Mouse (Mus musculus): ENCODE data around the gene Plxnb3.

DNA sequence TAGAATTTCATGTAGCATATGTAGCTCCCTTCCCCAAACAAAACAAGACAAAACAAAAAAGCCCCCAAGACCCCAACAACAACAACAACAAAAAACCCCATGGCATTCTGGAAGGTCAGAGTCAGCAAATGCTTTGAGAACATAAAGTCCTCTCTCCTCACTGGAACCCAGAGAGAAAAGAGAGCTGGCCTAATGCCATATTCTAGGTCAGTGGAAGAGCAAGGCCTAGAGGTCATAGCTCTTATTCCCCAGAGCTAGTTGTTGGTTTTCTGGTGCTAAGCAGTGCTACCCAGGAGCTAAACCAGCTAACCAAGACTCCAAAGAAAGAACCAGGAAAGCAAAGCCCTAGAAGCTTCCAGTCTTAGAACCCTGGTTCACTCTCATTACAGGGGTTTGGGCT, 28.8 kb downstream of the Plxnb3 start:
- no peak for TF ChIP-seq GATA2 (IDR thresholded peaks at IDR 0.05; ENCODE audit: borderline replicate concordance, low read depth, low read length)
- TF ChIP-seq CTCF (IDR thresholded peaks at IDR 0.05; ENCODE audit: low read depth, low read length): no peak
- no peak for TF ChIP-seq POLR2AphosphoS5 (IDR thresholded peaks at IDR 0.05; ENCODE audit: insufficient replicate concordance, low read depth, low read length)

Data from G1E (cell line).